Mouse (Mus musculus): Measurements from ENCODE around the gene Efcab3.
A peak's percentile ranks its signal among the peaks of the same experiment; 100 is the strongest.
"Not testable (repeated sequence)": the region's sequence is repeated elsewhere in the genome, so short reads cannot be mapped to it uniquely, and the experiment has no call there.

Efcab3 gene

DNA sequence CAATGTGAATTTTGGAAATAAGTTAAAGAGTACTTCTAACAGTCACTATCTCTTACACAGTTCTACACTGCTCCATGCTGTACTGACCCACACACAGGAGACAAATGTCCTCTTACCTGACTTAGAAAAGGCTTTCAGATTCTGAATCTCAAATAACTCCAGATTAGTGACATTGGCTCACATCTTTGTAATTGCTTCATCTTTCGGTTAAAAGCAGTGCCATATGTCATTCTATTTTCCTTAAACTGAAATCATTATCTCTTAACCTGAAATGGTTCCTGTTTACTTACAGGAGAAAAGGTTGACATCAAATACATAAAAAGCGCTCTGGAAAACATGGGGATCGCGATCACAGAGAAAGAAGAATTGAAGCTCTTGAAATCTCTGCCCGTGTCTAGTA, at the start of gene Efcab3:
Gene Efcab3, plus strand, starts transcription at position 301 of the 400 bp plus-strand sequence.
- no peak for DNase-seq (ENCODE audit: low read depth in 2 of 2, low spot score in 2 of 2)

DNA sequence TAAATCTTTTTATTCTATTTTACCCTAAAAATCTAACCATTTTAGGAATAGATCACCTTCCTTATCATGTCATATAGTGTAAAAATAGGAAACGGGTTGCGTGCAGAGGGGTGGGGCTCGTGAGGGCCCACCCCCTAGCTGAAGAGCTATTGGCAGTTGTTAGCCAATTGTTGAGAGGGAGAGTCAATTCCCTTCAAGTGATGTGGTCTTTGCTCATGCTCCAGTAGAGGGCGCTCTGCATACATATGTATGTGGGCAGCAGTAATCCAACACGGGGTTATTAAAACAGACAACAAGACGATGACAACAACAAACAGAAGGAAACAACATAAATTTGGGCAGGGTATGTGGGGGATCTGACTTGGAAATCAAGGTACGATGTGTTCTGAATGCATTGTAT, 42.3 kb upstream of the Efcab3 start:
- DNase-seq (ENCODE audit: low read depth in 2 of 2, low spot score in 2 of 2) = no peak

DNA sequence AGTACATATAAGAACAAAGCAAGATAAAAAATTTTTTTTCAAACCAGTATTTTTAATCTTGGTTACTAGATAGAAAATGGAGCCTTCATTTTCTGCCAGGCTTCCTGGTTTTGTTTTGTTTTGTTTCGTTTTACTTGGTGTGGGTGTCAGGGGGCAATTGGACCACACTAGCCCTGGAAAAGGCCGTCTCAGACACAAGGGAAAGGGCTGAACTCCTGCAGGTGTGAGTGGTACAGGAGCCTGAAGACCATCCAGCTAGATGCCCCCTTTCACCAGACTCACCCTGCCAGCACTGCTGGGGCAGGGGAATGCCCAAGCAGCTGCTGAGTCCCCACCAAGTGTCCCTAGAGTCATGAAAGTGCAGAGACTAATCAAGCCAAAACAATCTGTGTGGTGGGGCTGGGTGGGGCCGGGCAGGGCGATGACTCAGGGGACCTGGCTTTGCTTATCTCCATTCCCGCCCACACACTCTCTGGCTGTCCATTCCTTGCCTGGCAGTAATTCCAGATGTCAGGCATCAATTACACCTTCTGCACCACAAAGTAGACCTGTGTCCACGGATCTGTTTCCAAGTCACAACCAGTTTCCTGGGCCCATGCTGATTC, 34.5 kb upstream of the Efcab3 start:
- DNase-seq (ENCODE audit: low read depth in 2 of 2, low spot score in 2 of 2) = no peak

DNA sequence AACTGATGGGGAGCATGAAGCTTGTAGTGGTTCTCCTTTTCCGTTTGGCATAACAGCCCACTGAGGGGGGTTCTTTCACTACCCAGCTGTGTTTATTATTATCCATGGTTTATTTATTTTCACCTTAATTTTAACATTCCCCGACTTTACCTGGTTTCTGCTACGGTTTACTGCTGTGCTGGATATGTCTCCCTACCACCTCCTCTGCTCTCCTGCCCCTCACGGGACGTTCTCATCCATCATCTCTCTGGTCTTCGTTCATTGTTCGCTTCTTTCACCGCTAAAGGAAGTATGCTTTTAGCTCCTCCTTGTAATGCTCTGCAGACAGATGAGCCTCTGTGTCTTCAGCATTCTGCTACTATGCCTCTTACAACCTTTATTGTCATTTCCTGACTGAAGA, 33.9 kb upstream of the Efcab3 start:
- no peak for DNase-seq (ENCODE audit: low read depth in 2 of 2, low spot score in 2 of 2)

DNA sequence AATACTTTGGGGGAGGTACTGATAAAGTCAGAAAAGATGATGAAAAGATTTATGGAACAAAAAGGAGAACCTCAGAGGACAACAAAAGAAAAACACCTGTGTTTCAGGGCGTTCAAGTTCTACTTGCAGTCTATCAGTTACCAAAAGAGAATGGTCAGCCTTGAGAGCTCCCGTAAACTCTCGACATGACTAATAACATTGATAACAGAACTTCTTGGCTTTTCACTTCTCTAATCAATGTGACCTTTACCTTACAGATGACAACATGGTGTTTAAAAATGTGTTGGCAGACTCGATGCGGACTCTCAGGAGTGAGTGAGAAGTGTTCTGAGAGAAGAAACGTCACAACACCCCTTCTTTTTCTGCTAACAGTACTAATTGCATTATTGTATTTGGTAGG, 33.2 kb upstream of the Efcab3 start:
- no peak for DNase-seq (ENCODE audit: low read depth in 2 of 2, low spot score in 2 of 2)

DNA sequence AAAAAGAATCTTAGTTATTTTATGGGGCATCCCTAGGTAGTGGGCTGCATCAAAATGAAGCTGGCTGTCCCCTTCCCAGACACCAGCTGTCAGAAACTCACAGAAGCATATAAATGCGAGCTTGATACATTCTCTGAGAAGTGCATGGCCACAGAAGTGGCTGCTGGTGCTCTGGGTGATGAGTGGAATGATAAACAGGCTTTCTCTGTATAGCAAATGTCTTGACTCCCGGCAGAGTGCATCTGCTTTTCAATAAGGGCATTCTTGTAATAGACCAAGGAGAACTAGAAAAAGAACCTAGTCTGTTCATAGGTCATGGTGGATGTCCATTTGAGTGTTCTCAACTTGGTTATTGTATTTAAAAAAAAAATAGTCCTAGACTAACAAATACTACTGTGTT, 32.3 kb upstream of the Efcab3 start:
- DNase-seq (ENCODE audit: low read depth in 2 of 2, low spot score in 2 of 2) = no peak

DNA sequence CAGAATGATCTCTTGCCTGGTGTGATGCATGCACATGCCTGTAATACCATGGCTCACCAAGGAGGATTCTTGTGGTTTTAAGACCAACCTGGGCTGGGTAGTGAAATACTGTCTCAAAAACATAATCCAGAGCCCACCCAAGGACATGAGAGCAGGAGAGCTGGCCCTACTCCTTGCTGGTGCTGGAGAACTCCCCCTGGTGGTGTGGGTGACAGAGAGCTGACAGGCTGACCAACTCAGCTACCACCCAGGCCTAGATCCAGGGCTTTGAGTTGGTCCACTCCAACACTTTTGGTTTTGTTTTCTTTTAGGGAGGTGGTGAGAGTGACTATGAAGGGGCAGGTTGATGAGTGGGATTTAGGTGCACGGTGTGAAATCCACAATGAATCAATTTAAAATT, 28.3 kb upstream of the Efcab3 start:
- DNase-seq (ENCODE audit: low read depth in 2 of 2, low spot score in 2 of 2) = no peak

DNA sequence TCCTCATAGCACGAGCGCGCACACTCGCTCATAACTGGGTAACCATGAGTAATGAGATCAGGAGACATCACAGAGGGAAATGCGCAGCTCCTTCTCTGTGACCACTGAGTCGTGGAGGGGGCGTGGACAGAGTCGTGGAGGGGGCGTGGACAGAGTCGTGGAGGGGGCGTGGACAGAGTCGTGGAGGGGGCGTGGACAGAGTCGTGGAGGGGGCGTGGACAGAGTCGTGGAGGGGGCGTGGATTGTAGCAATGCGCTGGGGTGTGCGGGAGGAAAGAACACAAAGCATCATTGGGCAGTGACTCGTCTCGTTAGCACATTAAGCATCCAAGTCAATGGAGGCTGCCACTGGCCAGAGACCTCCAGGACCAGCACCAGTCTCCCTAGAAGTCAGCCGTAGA, 49.1 kb downstream of the Efcab3 start:
- not testable (repeated sequence) for DNase-seq (ENCODE audit: low read depth in 2 of 2, low spot score in 2 of 2)

DNA sequence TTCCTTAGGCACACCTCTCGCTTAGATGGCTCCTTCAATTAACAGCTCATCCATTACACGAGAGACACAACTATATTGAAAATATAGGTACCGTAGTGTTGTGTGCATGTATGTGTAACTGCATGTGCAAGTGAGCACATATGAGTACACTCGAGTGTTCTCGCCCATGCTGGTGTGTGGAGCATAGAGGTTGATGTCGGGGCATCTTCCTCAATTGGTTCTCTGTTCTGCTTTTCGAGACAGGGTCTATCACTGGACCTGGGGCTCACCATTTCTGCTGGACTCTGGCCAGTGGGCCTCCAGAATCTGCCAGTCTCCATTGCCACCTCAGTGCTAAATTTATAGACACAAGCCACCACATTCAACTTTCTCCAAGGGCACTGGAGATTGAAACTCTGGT, 54.4 kb downstream of the Efcab3 start:
- DNase-seq (ENCODE audit: low read depth in 2 of 2, low spot score in 2 of 2) = no peak

DNA sequence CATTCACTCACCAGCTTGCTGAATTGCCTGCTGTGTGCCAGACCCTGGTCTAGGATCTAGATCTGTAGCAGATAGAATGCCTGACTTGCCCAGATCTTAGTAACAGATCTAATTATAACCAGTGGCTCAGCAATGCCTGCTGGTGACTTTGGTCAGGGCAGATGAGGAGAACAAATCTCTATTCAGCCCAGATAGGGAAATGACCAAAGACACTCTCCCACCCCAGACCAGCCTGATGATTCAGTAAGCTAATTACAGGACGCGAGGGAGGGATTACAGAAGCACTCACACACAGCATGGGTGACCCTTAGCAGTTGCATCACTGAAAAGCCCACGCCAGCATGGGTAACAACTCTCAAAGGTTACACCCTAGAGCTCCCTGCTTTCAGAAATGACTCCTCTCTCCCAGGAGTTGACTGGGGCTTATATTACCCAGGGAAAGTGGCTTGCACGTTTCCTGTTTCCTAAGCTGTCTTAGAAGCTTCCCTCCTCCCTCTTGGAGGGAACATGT, 57.2 kb downstream of the Efcab3 start:
- DNase-seq (ENCODE audit: low read depth in 2 of 2, low spot score in 2 of 2) = no peak

DNA sequence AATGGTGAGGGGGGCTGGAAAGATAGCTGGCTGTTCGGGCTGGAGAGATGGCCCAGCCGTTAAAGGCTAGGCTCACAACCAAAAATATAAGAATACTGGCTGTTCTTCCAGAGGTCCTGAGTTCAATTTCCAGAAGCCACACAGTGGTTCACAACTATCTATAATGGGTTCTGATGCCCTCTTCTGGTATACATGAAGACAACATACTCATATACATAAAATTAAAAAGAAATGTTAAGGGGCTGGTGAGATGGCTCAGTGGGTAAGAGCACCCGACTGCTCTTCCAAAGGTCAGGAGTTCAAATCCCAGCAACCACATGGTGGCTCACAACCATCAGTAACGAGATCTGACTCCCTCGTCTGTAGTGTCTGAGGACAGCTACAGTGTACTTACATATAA, 58.4 kb downstream of the Efcab3 start:
- DNase-seq (ENCODE audit: low read depth in 2 of 2, low spot score in 2 of 2) = not testable (repeated sequence)

DNA sequence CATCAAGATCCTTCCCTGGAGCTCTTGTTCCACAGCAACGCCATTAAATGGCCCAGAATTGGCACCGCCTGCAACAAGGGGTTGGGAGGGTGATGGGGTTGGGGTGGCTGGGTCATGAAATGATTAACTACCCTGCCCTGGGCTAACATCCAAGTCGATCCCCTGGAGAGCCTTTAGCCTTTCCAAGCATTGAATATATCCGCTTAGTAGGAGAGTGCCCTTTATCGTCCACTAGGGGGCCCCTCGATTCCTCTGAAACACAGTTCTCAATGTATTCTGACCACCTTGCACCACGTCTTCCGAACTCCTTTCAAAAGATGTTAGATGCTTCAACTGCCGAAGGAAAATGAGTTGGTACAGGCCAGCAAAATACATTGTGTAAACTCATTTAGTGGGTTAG, 60.6 kb downstream of the Efcab3 start:
- peak; percentile 9 to 40 for DNase-seq (ENCODE audit: low read depth in 2 of 2, low spot score in 2 of 2)

DNA sequence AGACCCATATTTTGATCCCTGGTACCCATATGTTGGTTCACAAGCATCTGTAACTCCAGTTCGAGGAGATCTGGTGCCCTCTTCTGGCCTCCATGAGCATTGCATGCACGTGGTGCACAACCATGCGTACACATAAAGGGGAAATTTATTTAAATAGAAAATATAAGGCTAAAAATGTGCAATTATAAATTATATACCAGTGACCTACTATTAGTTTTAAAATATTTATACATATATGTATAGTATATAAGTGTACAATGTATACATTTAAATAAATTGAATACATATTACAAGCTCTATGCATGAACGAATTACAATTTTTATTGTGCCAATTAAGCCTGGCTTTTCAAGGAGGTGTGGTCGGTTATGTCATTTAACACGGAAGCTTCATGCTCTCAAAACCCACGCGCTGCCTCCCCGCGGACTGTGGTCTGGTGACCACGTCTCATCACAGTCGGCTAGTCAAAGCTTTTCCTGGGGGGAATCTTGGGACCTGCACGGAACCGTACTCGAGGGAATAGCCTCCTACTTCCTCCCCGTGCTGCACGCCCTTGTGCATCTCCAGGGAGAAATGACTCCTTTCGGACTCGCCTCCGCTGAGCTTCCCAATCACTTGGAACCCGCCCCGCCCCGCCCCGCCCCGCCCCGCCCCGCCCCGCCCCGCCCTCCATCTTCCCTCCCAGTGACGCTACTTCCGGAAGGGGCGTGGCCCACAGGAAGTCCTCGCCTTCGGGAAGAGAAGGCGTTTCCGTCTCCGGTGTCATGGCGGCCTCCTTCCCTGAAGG, 62.5 kb downstream of the Efcab3 start, which contains the start of gene Mettl2:
Gene Mettl2, plus strand, starts transcription at position 691 of the 785 bp plus-strand sequence.
- peak; percentile 55 to 76 for DNase-seq (ENCODE audit: low read depth in 2 of 2, low spot score in 2 of 2)

DNA sequence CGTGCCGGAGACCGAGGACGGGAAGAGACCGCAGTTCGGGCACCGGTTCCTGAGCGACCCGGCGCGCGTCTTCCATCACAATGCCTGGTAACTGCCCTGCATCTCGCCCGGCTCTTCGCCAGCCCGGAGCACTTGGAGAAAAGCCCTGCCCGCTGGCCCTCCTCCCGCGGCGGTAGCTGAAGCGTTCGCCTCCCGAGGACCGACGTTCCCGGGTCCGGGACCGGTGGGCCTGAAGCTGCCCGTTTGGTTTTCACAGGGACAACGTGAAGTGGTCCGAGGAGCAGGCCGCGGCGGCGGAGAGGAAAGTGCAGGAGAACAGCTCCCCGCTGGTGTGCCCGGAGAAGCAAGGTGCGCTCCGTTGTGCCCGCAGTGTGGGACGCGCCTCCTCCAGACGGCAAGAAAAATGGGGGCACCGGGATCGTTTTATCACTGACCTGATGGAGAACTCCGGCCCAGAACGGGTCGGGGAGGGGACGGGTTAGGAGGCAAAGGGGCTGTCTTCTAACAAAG, 63.2 kb downstream of the Efcab3 start:
- no peak for DNase-seq (ENCODE audit: low read depth in 2 of 2, low spot score in 2 of 2)

DNA sequence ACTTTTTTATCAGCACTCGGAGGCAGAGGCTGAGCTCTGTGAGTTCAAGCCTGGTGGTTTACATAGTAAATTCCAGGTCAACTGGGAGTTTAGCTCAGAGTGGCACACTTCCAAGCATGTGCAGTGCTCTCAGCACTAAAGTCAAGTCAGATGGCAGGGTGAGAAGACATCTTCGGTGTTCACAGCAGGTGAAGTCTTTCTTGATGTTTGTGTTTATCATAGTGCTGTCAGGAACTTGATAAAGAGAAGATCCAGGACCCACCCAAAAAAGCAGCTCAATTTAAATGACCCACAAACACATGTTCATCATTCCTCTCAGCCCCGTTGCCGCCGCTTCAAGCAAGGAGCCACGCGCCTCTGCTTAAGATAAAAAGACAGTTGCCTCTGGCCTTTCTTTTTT, 72.3 kb downstream of the Efcab3 start:
- DNase-seq (ENCODE audit: low read depth in 2 of 2, low spot score in 2 of 2) = no peak

DNA sequence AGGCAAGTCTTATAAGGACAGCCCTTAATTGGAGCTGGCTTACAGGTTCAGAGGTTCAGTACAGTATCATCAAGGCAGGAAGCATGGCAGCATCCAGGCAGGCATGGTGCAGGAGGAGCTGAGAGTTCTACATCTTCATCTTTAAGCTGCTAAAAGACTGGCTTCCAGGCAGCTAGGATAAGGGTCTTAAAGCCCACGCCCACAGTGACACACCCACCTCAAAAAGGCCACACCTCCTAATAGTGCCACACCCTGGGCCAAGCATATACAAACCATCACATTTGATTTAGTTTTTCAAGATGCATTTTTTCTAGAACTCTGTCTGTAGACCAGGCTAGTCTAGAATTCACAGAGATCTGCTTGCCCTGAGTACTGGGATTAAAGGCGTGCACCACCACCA, 73.9 kb downstream of the Efcab3 start:
- not testable (repeated sequence) for DNase-seq (ENCODE audit: low read depth in 2 of 2, low spot score in 2 of 2)

DNA sequence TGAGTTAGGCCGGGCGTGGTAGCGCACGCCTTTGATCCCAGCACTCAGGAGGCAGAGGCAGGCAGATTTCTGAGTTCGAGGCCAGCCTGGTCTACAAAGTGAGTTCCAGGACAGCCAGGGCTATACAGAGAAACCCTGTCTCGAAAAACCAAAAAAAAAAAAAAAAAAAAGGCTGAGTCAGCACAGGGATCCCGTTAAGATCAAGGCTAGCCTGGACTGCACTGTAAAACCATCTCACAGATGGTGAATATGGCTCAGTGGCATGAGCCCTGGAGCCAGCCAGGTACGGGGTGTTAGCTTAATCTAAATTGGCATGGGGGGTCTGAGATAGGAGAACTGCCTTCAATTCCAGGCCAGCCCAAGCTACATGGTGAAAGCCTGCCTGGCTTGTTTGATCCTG, 77.1 kb downstream of the Efcab3 start:
- not testable (repeated sequence) for DNase-seq (ENCODE audit: low read depth in 2 of 2, low spot score in 2 of 2)

DNA sequence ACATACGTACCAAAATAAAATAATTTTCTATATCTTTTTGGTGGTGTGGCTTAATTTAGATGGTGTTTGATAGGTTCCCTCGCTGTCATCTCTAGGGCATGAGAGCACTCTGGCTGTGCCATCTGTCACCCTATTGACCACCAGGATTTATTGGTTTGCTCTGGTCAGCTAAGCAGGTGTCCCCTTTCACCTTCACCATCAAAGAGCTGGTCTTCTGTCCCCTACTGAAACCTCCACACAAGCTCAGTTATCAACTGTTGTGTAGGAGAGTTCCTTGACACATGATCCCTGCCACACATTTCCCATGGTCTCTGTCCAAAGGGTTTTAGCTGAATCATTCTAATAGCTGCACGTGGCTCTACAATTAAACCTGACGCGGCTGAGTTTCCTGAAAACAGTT, 77.7 kb downstream of the Efcab3 start:
- DNase-seq (ENCODE audit: low read depth in 2 of 2, low spot score in 2 of 2) = no peak

DNA sequence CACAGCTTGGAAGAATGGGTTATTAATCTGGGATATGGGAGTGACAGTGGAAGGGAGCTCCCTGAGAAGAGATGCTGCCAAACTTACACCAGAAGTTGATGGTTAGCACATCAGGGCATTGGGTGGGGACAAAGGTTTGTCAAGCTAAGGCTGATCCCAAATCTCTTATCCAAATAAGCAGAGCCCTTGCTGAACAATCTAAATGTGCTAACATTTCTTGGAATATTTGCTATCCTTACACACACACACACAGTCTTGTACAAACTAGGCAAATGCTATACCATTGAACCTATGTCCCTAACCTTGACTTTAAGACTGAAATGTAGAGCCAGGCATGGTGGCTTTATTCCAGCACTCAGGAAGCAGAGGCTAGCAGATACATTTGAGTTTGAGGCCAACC, 80.2 kb downstream of the Efcab3 start:
- no peak for DNase-seq (ENCODE audit: low read depth in 2 of 2, low spot score in 2 of 2)

DNA sequence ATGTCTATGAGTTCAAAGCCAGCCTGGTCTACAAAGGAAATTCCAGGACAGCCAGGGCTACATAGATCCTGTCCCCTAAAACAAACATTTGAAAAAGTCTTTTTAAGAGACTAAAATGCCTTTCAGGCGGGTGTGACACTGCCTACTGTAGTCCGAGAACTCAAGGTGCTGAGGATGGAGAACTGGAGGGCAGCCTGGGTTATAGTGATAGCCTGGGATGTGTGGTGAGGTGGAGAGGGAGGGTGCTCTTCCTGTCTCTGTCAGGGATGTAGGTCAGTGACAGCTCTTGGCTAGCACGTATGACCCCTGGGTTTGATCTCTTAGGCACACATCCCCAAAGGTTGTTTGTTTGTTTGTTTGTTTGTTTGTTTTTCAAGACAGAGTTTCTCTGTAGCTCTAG, 80.7 kb downstream of the Efcab3 start:
- no peak for DNase-seq (ENCODE audit: low read depth in 2 of 2, low spot score in 2 of 2)

DNA sequence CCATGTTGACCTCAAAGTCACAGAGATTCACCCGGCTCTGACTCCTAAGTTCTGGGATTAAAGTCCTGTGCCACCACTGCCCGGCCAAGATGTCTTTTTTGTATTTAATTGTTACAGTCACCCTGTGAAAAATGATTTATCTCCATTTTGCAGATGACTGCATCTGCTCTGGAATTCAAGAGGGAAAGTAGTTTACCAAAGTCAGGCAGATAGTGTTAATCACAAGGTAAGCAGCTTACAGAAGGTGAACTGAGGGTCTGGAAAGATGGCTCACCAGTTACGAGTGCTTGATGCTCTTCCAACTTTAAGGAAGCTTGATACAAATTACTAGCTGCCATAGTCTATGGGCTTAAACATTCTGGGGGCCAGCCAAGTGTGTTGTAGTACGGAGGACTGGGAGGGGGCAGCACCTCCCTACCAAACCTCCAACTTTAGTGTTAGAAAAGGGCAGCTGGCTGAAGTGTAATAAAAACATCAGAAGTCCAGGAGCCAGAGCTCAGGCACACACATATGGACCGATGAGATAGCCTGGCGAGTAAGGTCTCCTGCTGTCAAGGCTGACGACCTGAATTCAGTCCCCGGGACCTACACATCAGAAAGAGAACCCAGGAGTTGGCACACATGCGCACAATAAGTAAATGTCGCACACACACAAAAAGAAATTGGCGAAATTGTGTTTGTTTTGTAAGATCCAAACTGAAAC, 81.3 kb downstream of the Efcab3 start:
- DNase-seq (ENCODE audit: low read depth in 2 of 2, low spot score in 2 of 2) = no peak

DNA sequence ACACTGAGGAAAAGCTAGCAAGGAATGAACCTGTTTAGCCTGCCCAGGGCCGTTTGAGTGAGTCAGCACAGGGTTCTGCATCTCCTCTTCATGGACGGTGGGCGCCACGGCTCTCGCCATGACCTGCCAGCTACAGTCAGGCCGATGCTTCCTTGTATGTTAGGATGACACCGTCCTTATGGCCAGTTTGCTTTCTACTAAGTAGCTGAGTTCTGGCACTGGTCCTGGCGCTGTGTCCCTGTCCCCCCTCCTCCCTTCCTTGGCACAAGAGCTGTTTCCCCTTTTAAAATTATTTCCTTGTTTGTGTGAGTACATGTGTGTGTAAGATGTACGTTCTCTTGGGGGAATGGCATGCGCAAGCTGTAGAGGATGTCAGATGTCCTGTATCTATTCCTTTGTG, 81.8 kb downstream of the Efcab3 start:
- no peak for DNase-seq (ENCODE audit: low read depth in 2 of 2, low spot score in 2 of 2)
